Mouse (Mus musculus) limb, embryonic 11.5 days (tissue): Measurements from ENCODE around the gene Fasl. TPM values are rescaled to one million over a fixed set of nuclear protein-coding genes. Genes with fewer than 3 reads are reported as not detected.

Experiments used
- ATAC-seq: fragments of 200-750 bp; cut with Nextera tagmentation; 2 replicates; pipeline ENCODE4 v1.8.0; 2017; ENCODE audit warnings: low read depth; ENCODE audit not compliant: insufficient number of reproducible peaks, low FRiP score, low TSS enrichment
- DNase-seq: peaks from one replicate; pipeline ENCODE4 v3.0.0-alpha.2; 2015; ENCODE audit warnings: low spot score
- H3K27ac ChIP-seq: fragments of 300-500 bp; sonication (generic); replicated peaks from 2 replicates; pipeline ENCODE4 v1.5.1; 2014; ENCODE audit warnings: low read depth, mild to moderate bottlenecking, low read length
- H3K27me3 ChIP-seq: fragments of 300-500 bp; sonication (generic); 2 replicates; pipeline ENCODE4 v1.6.1; 2014; ENCODE audit warnings: mild to moderate bottlenecking, low read length, mixed read lengths; ENCODE audit not compliant: control insufficient read depth, insufficient read depth
- H3K36me3 ChIP-seq: fragments of 300-500 bp; sonication (generic); 2 replicates; pipeline ENCODE4 v1.6.1; 2014; ENCODE audit warnings: mild to moderate bottlenecking, low read length, moderate library complexity, mixed read lengths; ENCODE audit not compliant: control insufficient read depth, insufficient read depth
- H3K4me1 ChIP-seq: fragments of 300-500 bp; sonication (generic); 2 replicates; pipeline ENCODE4 v1.6.1; 2014; ENCODE audit warnings: low read length, mixed read lengths; ENCODE audit not compliant: control insufficient read depth, insufficient read depth
- H3K4me2 ChIP-seq: fragments of 300-500 bp; sonication (generic); 2 replicates; pipeline ENCODE4 v1.6.1; 2014; ENCODE audit warnings: low read depth, mild to moderate bottlenecking, moderate library complexity; ENCODE audit not compliant: severe bottlenecking
- H3K4me3 ChIP-seq: fragments of 300-500 bp; sonication (generic); 2 replicates; pipeline ENCODE4 v1.5.1; 2014; ENCODE audit warnings: low read depth, low read length
- H3K9ac ChIP-seq: fragments of 300-500 bp; sonication (generic); 2 replicates; pipeline ENCODE4 v1.6.1; 2014; ENCODE audit warnings: mild to moderate bottlenecking, low read length
- H3K9me3 ChIP-seq: fragments of 300-500 bp; sonication (generic); 2 replicates; pipeline ENCODE4 v1.6.1; 2016; ENCODE audit warnings: low read length; ENCODE audit not compliant: control insufficient read depth
- WGBS: fragments of 180-500 bp; shearing (Covaris S2); extraction: QIAGEN DNeasy Blood & Tissue Kit; methylation state at CpG from one replicate; pipeline ENCODE4 v1.1.7; 2014; 5-methylcytosine and 5-hydroxymethylcytosine counted together
- polyA plus RNA-seq: library from polyadenylated mRNA; unstranded; fragments of >200 nt; fragmentation: Nextera tagmentation; extraction: Ambion mirVana; gene quantifications from 2 replicates; pipeline ENCODE4 v1.2.1, GENCODE M21; 2014

Gene Fasl
- polyA plus RNA-seq, result not detected in 2 replicates

- Histone ChIP-seq H3K36me3 (no peaks in the 10 kb centered on the region), H3K9ac (no peak within 1 kb of the TSS), H3K27me3 (no peaks in the 10 kb centered on the region), H3K4me3 (no peak within 1 kb of the TSS), H3K4me1 (no peaks in the 10 kb centered on the region), H3K4me2 (no peak within 1 kb of the TSS), H3K9me3 (no peaks in the 10 kb centered on the region), H3K27ac (no peak within 1 kb of the TSS)
- WGBS, result 72% methylated on average over 9 of the region's 9 CpGs
- ATAC-seq, result no peak
- no peak for DNase-seq
Measured at GRCm38 (mm10) chr1:161788339-161788738, at the start of gene Fasl. Gene Fasl (minus strand): TSS chr1:161788495.

DNA sequence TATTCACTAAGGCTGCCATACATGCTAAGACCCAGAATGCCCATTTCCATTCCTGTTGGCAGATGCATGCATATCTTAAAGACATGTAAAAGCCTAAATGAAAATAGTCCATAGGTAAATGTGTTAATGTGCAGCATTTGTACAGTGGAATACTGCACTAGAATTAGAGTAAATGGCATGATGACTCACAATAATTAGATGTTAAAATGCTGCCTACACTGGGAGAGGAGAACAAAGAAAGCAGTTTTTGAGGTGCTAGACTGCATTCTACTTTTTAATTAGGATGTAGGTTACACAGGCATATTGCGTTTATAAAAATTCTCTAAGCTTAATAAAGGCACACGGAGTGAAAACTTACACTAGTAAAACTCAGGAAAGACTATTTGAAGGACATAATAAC, 38.4 kb upstream of the Fasl start:
- Histone ChIP-seq H3K9me3 (no peaks in the 10 kb centered on the region), H3K4me2 (no peak overlapping the region), H3K27ac (no peak overlapping the region), H3K4me1 (no peaks in the 10 kb centered on the region), H3K9ac (no peak overlapping the region), H3K36me3 (peaks cover 7% of the 10 kb centered on the region), H3K4me3 (no peak overlapping the region), H3K27me3 (no peaks in the 10 kb centered on the region)
- no peak for ATAC-seq
- WGBS, result 91% methylated on average over 2 of the region's 2 CpGs
- DNase-seq, result no peak

- no peak overlapping the region for H3K27ac ChIP-seq
- H3K27me3 ChIP-seq, result no peaks in the 10 kb centered on the region
- no peak overlapping the region for H3K4me2 ChIP-seq
- DNase-seq, result no peak
- ATAC-seq, result no peak
- H3K36me3 ChIP-seq, result peaks cover 2% of the 10 kb centered on the region; the same call in 1 of the 2 replicates
- H3K9ac ChIP-seq, result no peak overlapping the region
- H3K4me3 ChIP-seq, result no peak overlapping the region
- no peaks in the 10 kb centered on the region for H3K4me1 ChIP-seq
- no peaks in the 10 kb centered on the region for H3K9me3 ChIP-seq
- 89% methylated on average over 5 of the region's 5 CpGs for WGBS
Measured at GRCm38 (mm10) chr1:161809428-161809827, 21.1 kb upstream of the Fasl start.

DNA sequence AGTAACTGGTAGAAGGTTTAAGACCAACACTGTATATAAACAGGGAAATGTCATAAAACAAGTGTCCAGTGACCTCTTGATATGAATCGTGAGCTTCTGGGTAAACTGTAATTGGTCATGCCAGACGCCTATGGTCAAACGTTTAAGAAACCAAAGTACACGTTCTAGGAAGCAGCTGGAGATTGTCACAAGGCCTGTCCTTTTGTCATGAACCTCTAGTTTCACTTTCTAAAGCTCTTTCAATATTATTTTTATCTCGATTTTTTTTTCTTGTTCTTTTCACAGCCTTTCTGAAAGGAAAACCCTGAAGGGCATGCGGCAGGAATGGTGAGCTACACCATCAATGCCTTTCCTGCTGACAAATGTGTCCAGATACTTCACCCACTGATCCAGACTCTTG, 20.7 kb upstream of the Fasl start:
- peaks cover 2% of the 10 kb centered on the region; the same call in 1 of the 2 replicates for H3K36me3 ChIP-seq
- no peaks in the 10 kb centered on the region for H3K27me3 ChIP-seq
- H3K4me3 ChIP-seq, result no peak overlapping the region
- ATAC-seq (no peak), DNase-seq (no peak)
- H3K9ac ChIP-seq, result no peak overlapping the region
- H3K9me3 ChIP-seq, result no peaks in the 10 kb centered on the region
- no peak overlapping the region for H3K27ac ChIP-seq
- no peaks in the 10 kb centered on the region for H3K4me1 ChIP-seq
- H3K4me2 ChIP-seq, result no peak overlapping the region
- WGBS, result 79% methylated on average over 6 of the region's 6 CpGs

DNA sequence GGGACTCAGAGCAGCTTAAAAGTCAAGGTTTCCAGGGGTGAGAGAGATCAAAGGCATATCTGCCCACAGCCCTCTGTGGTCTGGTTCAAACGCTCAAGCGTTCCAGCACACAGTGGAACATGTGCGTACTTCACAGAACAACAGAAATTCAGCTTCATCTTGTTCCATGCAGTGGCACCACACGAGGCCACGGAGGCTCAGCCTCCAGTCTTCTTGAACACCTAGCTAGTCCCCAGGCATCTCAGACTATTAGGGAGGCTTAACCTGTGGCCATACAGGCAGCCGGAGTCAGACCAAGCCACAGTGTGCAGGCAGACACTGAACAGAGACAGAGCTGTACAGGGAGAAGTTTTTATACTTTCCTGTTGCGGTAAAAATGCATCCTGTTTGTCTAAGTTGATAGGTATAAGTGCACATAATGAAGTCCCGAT, 16.3 kb upstream of the Fasl start:
- DNase-seq (no peak), ATAC-seq (no peak)
- Histone ChIP-seq H3K4me1 (no peaks in the 10 kb centered on the region), H3K27me3 (no peaks in the 10 kb centered on the region), H3K4me3 (no peak overlapping the region), H3K27ac (no peak overlapping the region), H3K9ac (no peak overlapping the region), H3K4me2 (no peak overlapping the region), H3K9me3 (no peaks in the 10 kb centered on the region), H3K36me3 (no peaks in the 10 kb centered on the region)
- WGBS, result 80% methylated on average over 8 of the region's 8 CpGs

DNA sequence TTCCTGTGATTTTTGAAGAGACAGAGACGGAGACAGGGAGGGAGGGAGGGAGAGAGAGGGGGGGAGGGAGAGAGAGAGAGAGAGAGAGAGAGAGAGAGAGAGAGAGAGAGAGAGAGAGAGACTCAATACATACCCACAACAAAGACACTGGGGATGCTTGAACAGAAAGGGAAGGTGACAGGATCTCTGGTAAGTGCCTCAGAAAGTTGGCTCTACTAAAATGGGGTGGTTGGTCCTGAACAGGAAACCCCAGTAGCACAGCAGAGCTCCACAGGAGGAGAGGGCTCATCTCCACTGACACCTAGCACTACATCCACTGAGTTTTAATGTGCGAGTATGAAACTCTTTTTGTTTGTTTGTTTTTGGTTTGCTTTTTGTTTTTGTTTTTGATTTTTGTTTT, 13.0 kb upstream of the Fasl start:
- 82% methylated on average over 2 of the region's 2 CpGs for WGBS

DNA sequence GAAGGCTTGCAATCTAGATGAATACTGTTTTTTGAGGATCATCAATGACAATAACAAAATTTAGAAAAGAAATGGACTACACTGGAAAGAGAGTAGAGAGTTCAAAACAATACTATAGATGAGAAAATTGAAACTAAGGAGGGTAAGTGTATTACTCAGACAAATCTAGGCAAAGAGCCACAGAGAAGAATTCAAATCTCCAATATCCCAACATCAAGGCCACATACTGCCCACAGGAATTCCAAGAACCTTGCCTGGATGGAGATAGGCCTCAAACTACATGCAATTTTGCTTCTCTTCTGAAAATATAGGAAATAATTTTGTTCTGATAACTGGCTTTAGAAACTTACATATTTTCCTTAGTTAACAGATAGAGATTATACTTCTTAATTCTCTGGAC, 12.0 kb upstream of the Fasl start:
- Histone ChIP-seq H3K36me3 (no peaks in the 10 kb centered on the region), H3K27ac (no peak overlapping the region), H3K9ac (no peak overlapping the region), H3K4me3 (no peak overlapping the region), H3K27me3 (no peaks in the 10 kb centered on the region), H3K4me2 (no peak overlapping the region), H3K9me3 (no peaks in the 10 kb centered on the region), H3K4me1 (no peaks in the 10 kb centered on the region)
- DNase-seq, result no peak
- no peak for ATAC-seq

More for the DNA sequence above, 13.0 kb upstream of the Fasl start:
- no peak overlapping the region for H3K4me2 ChIP-seq
- no peaks in the 10 kb centered on the region for H3K9me3 ChIP-seq
- ATAC-seq (no peak), DNase-seq (no peak)
- no peak overlapping the region for H3K27ac ChIP-seq
- no peaks in the 10 kb centered on the region for H3K27me3 ChIP-seq
- H3K9ac ChIP-seq, result no peak overlapping the region
- H3K4me1 ChIP-seq, result no peaks in the 10 kb centered on the region
- no peaks in the 10 kb centered on the region for H3K36me3 ChIP-seq
- H3K4me3 ChIP-seq, result no peak overlapping the region

DNA sequence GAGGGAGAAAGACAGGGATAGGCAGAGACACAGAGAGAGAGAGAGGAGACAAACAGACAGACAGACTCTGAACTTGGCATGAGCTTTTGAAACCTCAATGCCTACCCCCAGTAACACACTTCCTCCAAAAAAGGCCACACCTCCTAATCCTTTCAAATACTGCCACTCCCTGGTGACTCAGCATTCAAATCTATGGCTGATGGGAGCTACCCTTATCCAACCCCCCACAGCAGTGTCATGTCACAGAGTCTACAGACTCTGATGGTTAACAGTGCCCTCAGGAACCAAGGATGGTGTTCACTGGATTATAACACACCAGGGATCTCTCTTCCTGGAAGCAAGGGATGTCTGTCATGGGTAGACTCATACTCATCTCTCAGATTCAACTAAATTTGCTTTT, 11.5 kb upstream of the Fasl start:
- no peaks in the 10 kb centered on the region for H3K9me3 ChIP-seq
- H3K9ac ChIP-seq, result no peak overlapping the region
- H3K4me1 ChIP-seq, result no peaks in the 10 kb centered on the region
- H3K27me3 ChIP-seq, result no peaks in the 10 kb centered on the region
- H3K4me3 ChIP-seq, result no peak overlapping the region
- no peaks in the 10 kb centered on the region for H3K36me3 ChIP-seq
- no peak overlapping the region for H3K4me2 ChIP-seq
- no peak for ATAC-seq
- no peak overlapping the region for H3K27ac ChIP-seq
- no peak for DNase-seq

GRCm38 (mm10) chr1:161798866-161799265, 10.6 kb upstream of the Fasl start:
- Histone ChIP-seq H3K4me2 (no peak overlapping the region), H3K4me1 (no peaks in the 10 kb centered on the region), H3K36me3 (no peaks in the 10 kb centered on the region), H3K9ac (no peak overlapping the region), H3K27ac (no peak overlapping the region), H3K4me3 (no peak overlapping the region), H3K27me3 (no peaks in the 10 kb centered on the region), H3K9me3 (no peaks in the 10 kb centered on the region)
- WGBS, result 94% methylated on average over 3 of the region's 3 CpGs
- ATAC-seq, result no peak
- DNase-seq, result no peak
